Mouse (Mus musculus) midbrain, embryonic 12.5 days (tissue): Measurements from ENCODE around the gene Rilp. TPM values are rescaled to one million over a fixed set of nuclear protein-coding genes. Genes with fewer than 3 reads are reported as not detected.
A peak's percentile ranks its signal among the peaks of the same experiment; 100 is the strongest.
"Not testable (repeated sequence)": the region's sequence is repeated elsewhere in the genome, so short reads cannot be mapped to it uniquely, and the experiment has no call there.

ENCODE experiments used
- ATAC-seq: fragments of 200-750 bp; cut with Nextera tagmentation; 2 replicates; pipeline ENCODE4 v1.8.0; 2017; ENCODE audit warnings: low read depth, moderate TSS enrichment, moderate library complexity; ENCODE audit not compliant: low FRiP score
- H3K27ac ChIP-seq: fragments of 300-500 bp; sonication (generic); replicated peaks from 2 replicates; pipeline ENCODE4 v1.5.1; 2016; ENCODE audit warnings: mild to moderate bottlenecking
- H3K27me3 ChIP-seq: fragments of 300-500 bp; sonication (generic); 2 replicates; pipeline ENCODE4 v1.6.1; 2016; ENCODE audit warnings: mild to moderate bottlenecking
- H3K36me3 ChIP-seq: fragments of 300-500 bp; sonication (generic); 2 replicates; pipeline ENCODE4 v1.6.1; 2016
- H3K4me1 ChIP-seq: fragments of 300-500 bp; sonication (generic); 2 replicates; pipeline ENCODE4 v1.6.1; 2016
- H3K4me2 ChIP-seq: fragments of 300-500 bp; sonication (generic); replicated peaks from 2 replicates; pipeline ENCODE4 v1.6.1; 2016; ENCODE audit warnings: mild to moderate bottlenecking, moderate library complexity
- H3K4me3 ChIP-seq: fragments of 300-500 bp; sonication (generic); 2 replicates; pipeline ENCODE4 v1.5.1; 2016; ENCODE audit warnings: mild to moderate bottlenecking
- H3K9ac ChIP-seq: fragments of 300-500 bp; sonication (generic); replicated peaks from 2 replicates; pipeline ENCODE4 v1.6.1; 2016; ENCODE audit warnings: mild to moderate bottlenecking, moderate library complexity
- H3K9me3 ChIP-seq: fragments of 300-500 bp; sonication (generic); 2 replicates; pipeline ENCODE4 v1.6.1; 2016; ENCODE audit warnings: mild to moderate bottlenecking
- WGBS: fragments of 180-500 bp; shearing (Covaris S2); methylation state at CpG from one replicate; pipeline ENCODE4 v1.1.7; 2016; 5-methylcytosine and 5-hydroxymethylcytosine counted together
- microRNA counts: library from miRNA; unstranded; fragments of <30 nt; microRNA quantifications from one replicate; lab custom pipeline; 2017
- microRNA-seq: library from miRNA; unstranded; fragments of <30 nt; microRNA quantifications from one replicate; pipeline ENCODE4, GENCODE M21; 2017
- polyA plus RNA-seq: library from polyadenylated mRNA; unstranded; fragments of >200 nt; fragmentation: Nextera tagmentation; extraction: Ambion mirVana; gene quantifications from 2 replicates; pipeline ENCODE4 v1.2.1, GENCODE M21; 2016

Gene Rilp
- polyA plus RNA-seq, 1 experiment from 2014 or later = 0.66 TPM

GRCm38 (mm10) chr11:75552906-75553482 lies 43.1 kb downstream of the Rilp start:
- Histone ChIP-seq H3K27me3 (no peaks in the 10 kb centered on the region), H3K4me1 (peaks cover 29% of the 10 kb centered on the region), H3K4me2 (no peak overlapping the region), H3K27ac (no peak overlapping the region), H3K36me3 (0 out of 2 replicates have a peak, but pooled peaks cover 4% of the 10 kb centered on the region), H3K9me3 (no peaks in the 10 kb centered on the region), H3K9ac (no peak overlapping the region), H3K4me3 (no peak overlapping the region)
- 59% methylated on average over 7 of the region's 7 CpGs for WGBS
- no peak for ATAC-seq

GRCm38 (mm10) chr11:75556006-75556405 lies 46.1 kb downstream of the Rilp start:
- not testable (repeated sequence) for H3K27ac ChIP-seq, H3K9ac ChIP-seq, H3K9me3 ChIP-seq, H3K36me3 ChIP-seq, H3K4me3 ChIP-seq, H3K27me3 ChIP-seq, H3K4me2 ChIP-seq, ATAC-seq
- 94% methylated on average over 6 of the region's 6 CpGs for WGBS
- 0 out of 2 replicates have a peak, but pooled peaks cover 11% of the 10 kb centered on the region for H3K4me1 ChIP-seq

- H3K27me3 ChIP-seq = no peaks in the 10 kb centered on the region
- 0 out of 2 replicates have a peak, but pooled peaks cover 4% of the 10 kb centered on the region for H3K36me3 ChIP-seq
- no peak for ATAC-seq
- H3K4me1 ChIP-seq = 0 out of 2 replicates have a peak, but pooled peaks cover 2% of the 10 kb centered on the region
- H3K4me2 ChIP-seq = no peak overlapping the region
- H3K4me3 ChIP-seq = no peak overlapping the region
- H3K9ac ChIP-seq = no peak overlapping the region
- no peaks in the 10 kb centered on the region for H3K9me3 ChIP-seq
- H3K27ac ChIP-seq = no peak overlapping the region
- WGBS = 73% methylated on average over 6 of the region's 6 CpGs
These were observed 47.2 kb downstream of the Rilp start for GRCm38 (mm10) chr11:75557142-75557541.

- H3K4me1 ChIP-seq = no peaks in the 10 kb centered on the region
- peaks cover 10% of the 10 kb centered on the region for H3K36me3 ChIP-seq
- WGBS = 88% methylated on average over 1 of the region's 1 CpGs
- no peak overlapping the region for H3K9ac ChIP-seq
- H3K4me2 ChIP-seq = no peak overlapping the region
- H3K4me3 ChIP-seq = no peak overlapping the region
- no peaks in the 10 kb centered on the region for H3K27me3 ChIP-seq
- no peak for ATAC-seq
- no peak overlapping the region for H3K27ac ChIP-seq
- no peaks in the 10 kb centered on the region for H3K9me3 ChIP-seq
These were observed 48.2 kb downstream of the Rilp start for GRCm38 (mm10) chr11:75558101-75558500.

- no peak overlapping the region for H3K4me2 ChIP-seq
- no peaks in the 10 kb centered on the region for H3K4me1 ChIP-seq
- H3K27me3 ChIP-seq = no peaks in the 10 kb centered on the region
- 93% methylated on average over 8 of the region's 8 CpGs for WGBS
- H3K27ac ChIP-seq = no peak overlapping the region
- no peak overlapping the region for H3K4me3 ChIP-seq
- ATAC-seq = no peak
- no peak overlapping the region for H3K9ac ChIP-seq
- H3K9me3 ChIP-seq = no peaks in the 10 kb centered on the region
- H3K36me3 ChIP-seq = peaks cover 19% of the 10 kb centered on the region
These were observed 50.1 kb downstream of the Rilp start for GRCm38 (mm10) chr11:75559870-75560504.

- Histone ChIP-seq H3K27me3 (no peaks in the 10 kb centered on the region), H3K4me1 (no peaks in the 10 kb centered on the region), H3K36me3 (peaks cover 19% of the 10 kb centered on the region), H3K9me3 (no peaks in the 10 kb centered on the region), H3K9ac (no peak overlapping the region), H3K4me3 (no peak overlapping the region), H3K27ac (no peak overlapping the region), H3K4me2 (no peak overlapping the region)
- no peak for ATAC-seq
- WGBS = 83% methylated on average over 14 of the region's 14 CpGs
These were observed 50.9 kb downstream of the Rilp start for GRCm38 (mm10) chr11:75560530-75561409.

GRCm38 (mm10) chr11:75561410-75561791 lies 51.5 kb downstream of the Rilp start:
- H3K9ac ChIP-seq = no peak overlapping the region
- H3K9me3 ChIP-seq = no peaks in the 10 kb centered on the region

More at GRCm38 (mm10) chr11:75561410-75561791, 51.5 kb downstream of the Rilp start:
- Histone ChIP-seq H3K27ac (no peak overlapping the region), H3K36me3 (peaks cover 21% of the 10 kb centered on the region), H3K4me1 (no peaks in the 10 kb centered on the region), H3K27me3 (no peaks in the 10 kb centered on the region), H3K4me2 (no peak overlapping the region), H3K4me3 (no peak overlapping the region)
- WGBS = 82% methylated on average over 5 of the region's 5 CpGs
- ATAC-seq = no peak

MicroRNA genes within 50 kb of the gene (microRNA counts, 519-probe panel; counts per million panel counts)
- microRNA mmu-miR-22 (lab: Ali Mortazavi, UCI) = 7,062 counts per million, percentile 79 among the panel's probes with 10 or more counts

Small RNA genes lying within 50 kb of the gene (microRNA-seq; reads per million reads assigned to microRNA genes)
- gene Mir22 (3,757 reads per million, percentile 88 among the genes with 10 or more reads in this experiment), gene Mir3971 (not detected)

Other genes starting within 250 kb of the Rilp start
- 107 and 110 TPM in 2 replicates for gene Rpa1, start 161.8 kb upstream of the Rilp start, polyA plus RNA-seq
- 16.3 and 16.6 TPM in 2 replicates for gene Smyd4, start 161.7 kb upstream of the Rilp start, polyA plus RNA-seq
- 45.8 and 73.3 TPM in 2 replicates for gene Serpinf1, start 87.4 kb upstream of the Rilp start, polyA plus RNA-seq
- 0.16 TPM in 1 of 2 replicates, not detected in the other for gene Serpinf2, start 70.5 kb upstream of the Rilp start, polyA plus RNA-seq
- gene Wdr81, start 55.4 kb upstream of the Rilp start, polyA plus RNA-seq = 8.6 and 9.4 TPM in 2 replicates
- gene Tlcd2, start 48.4 kb upstream of the Rilp start, polyA plus RNA-seq = 5.9 and 9.1 TPM in 2 replicates
- gene Prpf8, start 23.3 kb upstream of the Rilp start, polyA plus RNA-seq = 78.5 and 81.6 TPM in 2 replicates
- 4.7 TPM in 2 replicates for gene Scarf1, start 3.4 kb downstream of the Rilp start, polyA plus RNA-seq
- 12.7 and 15.4 TPM in 2 replicates for gene Slc43a2, start 21.6 kb downstream of the Rilp start, polyA plus RNA-seq
- 107 and 114 TPM in 2 replicates for gene Pitpna, start 78.0 kb downstream of the Rilp start, polyA plus RNA-seq
- 27.2 and 28.4 TPM in 2 replicates for gene Inpp5k, start 120.9 kb downstream of the Rilp start, polyA plus RNA-seq
- gene Myo1c, start 140.4 kb downstream of the Rilp start, polyA plus RNA-seq = 15.5 and 16.4 TPM in 2 replicates
- 140 and 142 TPM in 2 replicates for gene Crk, start 169.2 kb downstream of the Rilp start, polyA plus RNA-seq
- gene Ywhae, start 222.8 kb downstream of the Rilp start, polyA plus RNA-seq = 1,324 and 1,373 TPM in 2 replicates